Mouse (Mus musculus) CH12.LX (cell line): ENCODE results near the gene Ugt1a6b. TPM values are rescaled to one million over a fixed set of nuclear protein-coding genes. Genes with fewer than 3 reads are reported as not detected.

Source experiments
- DNase-seq: peaks from one replicate; pipeline ENCODE4 v3.0.0-alpha.2; 2013; ENCODE audit errors: extremely low read depth
- H3K27ac ChIP-seq: 2 replicates; pipeline ENCODE4 v1.5.1; 2012; ENCODE audit warnings: low read depth, mild to moderate bottlenecking, control low read depth, moderate library complexity; ENCODE audit not compliant: insufficient read depth
- H3K27me3 ChIP-seq: replicated peaks from 2 replicates; pipeline ENCODE3; 2012; ENCODE audit warnings: inconsistent platforms
- H3K36me3 ChIP-seq, 2 experiments: replicated peaks in 1 of 2; 2 replicates each; pipeline versions ENCODE3 to v1.6.1; 2012; ENCODE audit warnings: inconsistent platforms in 1 of 2, low read length in 1 of 2, mild to moderate bottlenecking in 1 of 2, mixed read lengths in 1 of 2, moderate library complexity in 1 of 2; ENCODE audit not compliant: control insufficient read depth in 1 of 2, insufficient read depth in 1 of 2
- H3K4me1 ChIP-seq, 2 experiments: 2 replicates each; pipeline ENCODE4 v1.6.1; 2012; ENCODE audit warnings: inconsistent platforms in 1 of 2, moderate library complexity in 1 of 2; ENCODE audit not compliant: insufficient read depth in 2 of 2, control insufficient read depth in 1 of 2
- H3K4me2 ChIP-seq: 2 replicates; pipeline ENCODE4 v1.6.1; 2012; ENCODE audit warnings: low read depth, mild to moderate bottlenecking, control low read depth; ENCODE audit not compliant: poor library complexity, insufficient read depth, severe bottlenecking
- H3K4me3 ChIP-seq, 3 experiments: fragments of 150-350 bp in 1 of 3; sonication (generic) in 1 of 3; replicated peaks in 1 of 3; 2 replicates each; pipeline versions ENCODE3 to v1.5.1; 2011 to 2012; ENCODE audit warnings: low read depth in 2 of 3, low read length in 2 of 3, mild to moderate bottlenecking in 2 of 3, moderate library complexity in 2 of 3, control low read depth in 1 of 3, improper control_type of control experiment in 1 of 3, inconsistent platforms in 1 of 3, mixed read lengths in 1 of 3; ENCODE audit not compliant: poor library complexity in 1 of 3
- H3K79me2 ChIP-seq: replicated peaks from 2 replicates; pipeline ENCODE4 v1.6.1; 2012; ENCODE audit warnings: mild to moderate bottlenecking, moderate library complexity; ENCODE audit not compliant: control insufficient read depth, poor library complexity, insufficient read depth, severe bottlenecking; ENCODE audit errors: extremely low read depth
- H3K9ac ChIP-seq: 2 replicates; pipeline ENCODE4 v1.6.1; 2012; ENCODE audit warnings: low read depth, mild to moderate bottlenecking, control low read depth, moderate library complexity; ENCODE audit not compliant: insufficient read depth
- H3K9me3 ChIP-seq: replicated peaks from 2 replicates; pipeline ENCODE3; 2012; ENCODE audit warnings: low read length, inconsistent platforms, mixed read lengths
- BHLHE40 ChIP-seq: IDR thresholded peaks from 2 replicates; pipeline ENCODE4 v1.6.1; 2011; ENCODE audit warnings: mild to moderate bottlenecking, low read depth, low read length, improper control_type of control experiment
- ELF1 ChIP-seq: IDR thresholded peaks from 2 replicates; pipeline ENCODE4 v1.6.1; 2014; ENCODE audit warnings: low read depth, mild to moderate bottlenecking, inconsistent platforms, low read length, improper control_type of control experiment
- EP300 ChIP-seq: IDR thresholded peaks from 2 replicates; pipeline ENCODE4 v1.6.1; 2011; ENCODE audit warnings: low read length, improper control_type of control experiment
- GABPA ChIP-seq: IDR thresholded peaks from 2 replicates; pipeline ENCODE4 v1.6.1; 2012; ENCODE audit warnings: low read depth, low read length, improper control_type of control experiment, inconsistent platforms; ENCODE audit not compliant: insufficient replicate concordance
- HCFC1 ChIP-seq: IDR thresholded peaks from 2 replicates; pipeline ENCODE4 v1.6.1; 2012; ENCODE audit warnings: low read depth, mild to moderate bottlenecking, inconsistent platforms, low read length, improper control_type of control experiment
- KAT2A ChIP-seq: IDR thresholded peaks from 2 replicates; pipeline ENCODE4 v1.6.1; 2012; ENCODE audit warnings: low read length, improper control_type of control experiment, inconsistent platforms; ENCODE audit not compliant: insufficient replicate concordance
- MAFK ChIP-seq: IDR thresholded peaks from 2 replicates; pipeline ENCODE4 v1.6.1; 2011; ENCODE audit warnings: low read length, improper control_type of control experiment; ENCODE audit not compliant: insufficient replicate concordance
- MAX ChIP-seq: IDR thresholded peaks from 2 replicates; pipeline ENCODE4 v1.6.1; 2011; ENCODE audit warnings: low read length, improper control_type of control experiment
- MEF2A ChIP-seq: IDR thresholded peaks from 2 replicates; pipeline ENCODE4 v1.6.1; 2014; ENCODE audit warnings: low read depth, mild to moderate bottlenecking, inconsistent platforms, low read length, improper control_type of control experiment, borderline replicate concordance
- MXI1 ChIP-seq: IDR thresholded peaks from 2 replicates; pipeline ENCODE4 v1.6.1; 2011; ENCODE audit warnings: mild to moderate bottlenecking, low read depth, low read length, improper control_type of control experiment
- MYC ChIP-seq: IDR thresholded peaks from 2 replicates; pipeline ENCODE4 v1.6.1; 2011; ENCODE audit warnings: low read depth, mild to moderate bottlenecking, improper control_type of control experiment, low read length
- NELFE ChIP-seq: IDR thresholded peaks from 2 replicates; pipeline ENCODE4 v1.6.1; 2011; ENCODE audit warnings: low read depth, low read length, improper control_type of control experiment
- NRF1 ChIP-seq: IDR thresholded peaks from 2 replicates; pipeline ENCODE4 v1.6.1; 2014; ENCODE audit warnings: low read depth, mild to moderate bottlenecking, inconsistent platforms, low read length, improper control_type of control experiment, moderate library complexity
- TCF12 ChIP-seq: IDR thresholded peaks from 2 replicates; pipeline ENCODE4 v1.6.1; 2014; ENCODE audit warnings: low read depth, mild to moderate bottlenecking, inconsistent platforms, low read length, improper control_type of control experiment
- UBTF ChIP-seq: IDR thresholded peaks from 2 replicates; pipeline ENCODE4 v1.6.1; 2012; ENCODE audit warnings: low read depth, mild to moderate bottlenecking, inconsistent platforms, low read length, improper control_type of control experiment, moderate library complexity
- USF2 ChIP-seq: conservative IDR thresholded peaks from 2 replicates; pipeline ENCODE4 v1.6.1; 2011; ENCODE audit warnings: low read depth, low read length, improper control_type of control experiment
- ZC3H11A ChIP-seq: IDR thresholded peaks from 2 replicates; pipeline ENCODE4 v1.6.1; 2012; ENCODE audit warnings: low read depth, mild to moderate bottlenecking, inconsistent platforms, low read length, improper control_type of control experiment
- ZKSCAN1 ChIP-seq: IDR thresholded peaks from 2 replicates; pipeline ENCODE4 v1.6.1; 2012; ENCODE audit warnings: low read depth, inconsistent platforms, low read length, improper control_type of control experiment, borderline replicate concordance
- dilution Hi-C: fragments of 300-500 bp; cut with MboI; formaldehyde crosslinking; loops from 2 replicates; pipeline ENCODE4 v1.14.3; 2020; ENCODE audit warnings: low sequenced_read_pairs; ENCODE audit not compliant: extremely low pct_unique_long_range_greater_than_20kb, extremely low pct_ligation_motif_present
- in situ Hi-C: fragments of 300-500 bp; cut with MboI; formaldehyde crosslinking; loops from 3 replicates; pipeline ENCODE4 v1.14.3; 2019; ENCODE audit warnings: low sequenced_read_pairs, low pct_ligation_motif_present, low pct_unique_long_range_greater_than_20kb, mixed read lengths
- polyA plus RNA-seq: library from polyadenylated mRNA; unstranded; fragments of >175 nt; gene quantifications from 2 replicates; pipeline ENCODE4 v1.2.1, GENCODE M21; 2012; ENCODE audit warnings: low read depth; ENCODE audit not compliant: insufficient read length
- total RNA-seq, 2 experiments: library from RNA; depleted of rRNA; stranded (reverse); fragments of 300-350 nt in 1 of 2; fragments of >200 nt in 1 of 2; gene quantifications; 2 replicates each; pipeline ENCODE4 v1.2.3; 2012 to 2014

Ugt1a6b gene
- total and polyA plus RNA-seq, 3 experiments: 0.13 to 0.26 TPM; not detected in 1

DNA sequence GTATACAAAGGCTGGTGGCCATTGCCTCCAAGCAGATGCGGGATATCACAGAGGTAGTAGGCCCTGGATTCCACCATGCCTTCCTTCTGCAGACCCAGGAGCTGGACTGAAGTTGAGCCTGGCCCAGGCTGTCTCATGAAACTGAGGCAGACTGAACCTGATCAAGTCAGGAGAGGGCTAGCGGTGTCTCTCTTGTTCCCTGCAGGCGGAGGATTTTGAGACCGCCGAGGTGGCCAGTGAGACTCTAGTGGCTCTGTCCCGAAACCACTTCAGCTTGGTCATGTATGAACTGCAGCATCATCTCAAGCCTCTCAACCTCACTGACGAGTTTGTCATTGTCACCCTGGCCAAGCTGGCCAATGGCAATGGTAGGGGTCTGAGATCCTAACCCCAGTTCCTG, 127.4 kb downstream of the Ugt1a6b start:
- Histone ChIP-seq H3K4me2 (no peak overlapping the region), H3K79me2 (no peaks in the 10 kb centered on the region), H3K36me3 (no peaks in the 10 kb centered on the region), H3K9me3 (peaks cover 75% of the 10 kb centered on the region), H3K9ac (no peak overlapping the region), H3K4me3 (no peak overlapping the region), H3K27ac (no peak overlapping the region), H3K4me1 (0 out of 4 replicates have a peak, but pooled peaks cover 0 to 3% of the 10 kb centered on the region in 2 experiments), H3K27me3 (peaks cover 5% of the 10 kb centered on the region)
- in situ Hi-C loops: no loop called here
- dilution Hi-C loops: no loop called here
- no peak for DNase-seq
- TF ChIP-seq MEF2A: no peak
- no peak for TF ChIP-seq KAT2A
- TF ChIP-seq USF2: no peak
- no peak for TF ChIP-seq MXI1
- no peak for TF ChIP-seq MYC
- no peak for TF ChIP-seq NRF1
- TF ChIP-seq MAFK: no peak
- TF ChIP-seq MAX: no peak
- no peak for TF ChIP-seq ZC3H11A
- no peak for TF ChIP-seq EP300
- no peak for TF ChIP-seq BHLHE40
- TF ChIP-seq ELF1: no peak

GRCm38 (mm10) chr1:88230981-88231802, 128.1 kb downstream of the Ugt1a6b start:
- Histone ChIP-seq H3K27ac (no peak overlapping the region), H3K4me2 (no peak overlapping the region), H3K9me3 (peaks cover 74% of the 10 kb centered on the region), H3K4me1 (0 out of 4 replicates have a peak, but pooled peaks cover 0 to 3% of the 10 kb centered on the region in 2 experiments), H3K27me3 (peaks cover 6% of the 10 kb centered on the region), H3K4me3 (no peak overlapping the region), H3K36me3 (no peaks in the 10 kb centered on the region), H3K79me2 (no peaks in the 10 kb centered on the region), H3K9ac (no peak overlapping the region)
- DNase-seq: no peak
- no peak for TF ChIP-seq NELFE
- TF ChIP-seq HCFC1: no peak
- no peak for TF ChIP-seq MEF2A
- TF ChIP-seq TCF12: no peak
- no peak for TF ChIP-seq MAFK
- TF ChIP-seq ZKSCAN1: no peak
- TF ChIP-seq MAX: no peak
- no peak for TF ChIP-seq GABPA
- TF ChIP-seq UBTF: no peak
- dilution Hi-C loops (no loop called here), in situ Hi-C loops (no loop called here)
